Mouse (Mus musculus) heart, postnatal 0 days (tissue): Measurements from ENCODE around the gene Iqcf4. TPM values are rescaled to one million over a fixed set of nuclear protein-coding genes. Genes with fewer than 3 reads are reported as not detected.
"Not testable (repeated sequence)": the region's sequence is repeated elsewhere in the genome, so short reads cannot be mapped to it uniquely, and the experiment has no call there.

Experiments used
- ATAC-seq: fragments of 200-750 bp; cut with Nextera tagmentation; 2 replicates; pipeline ENCODE4 v1.8.0; 2017; ENCODE audit warnings: low read depth, moderate number of reproducible peaks, moderate library complexity; ENCODE audit not compliant: insufficient read depth
- DNase-seq: peaks from one replicate; pipeline ENCODE4 v3.0.0-alpha.2; 2016; ENCODE audit warnings: low spot score
- H3K27ac ChIP-seq: fragments of 300-500 bp; sonication (generic); 2 replicates; pipeline ENCODE4 v1.5.1; 2014; ENCODE audit warnings: low read depth, mild to moderate bottlenecking
- H3K27me3 ChIP-seq: fragments of 300-500 bp; sonication (generic); 2 replicates; pipeline ENCODE4 v1.6.1; 2014; ENCODE audit warnings: low read length, mixed read lengths; ENCODE audit not compliant: control insufficient read depth, insufficient read depth
- H3K36me3 ChIP-seq: fragments of 300-500 bp; sonication (generic); replicated peaks from 2 replicates; pipeline ENCODE4 v1.6.1; 2014; ENCODE audit warnings: low read length, mixed read lengths; ENCODE audit not compliant: control insufficient read depth, insufficient read depth
- H3K4me1 ChIP-seq: fragments of 300-500 bp; sonication (generic); 2 replicates; pipeline ENCODE4 v1.6.1; 2014; ENCODE audit warnings: antibody characterized with exemption; ENCODE audit not compliant: control insufficient read depth, insufficient read depth
- H3K4me2 ChIP-seq: fragments of 300-500 bp; sonication (generic); 2 replicates; pipeline ENCODE4 v1.6.1; 2014; ENCODE audit warnings: low read depth, mild to moderate bottlenecking, low read length, moderate library complexity
- H3K4me3 ChIP-seq: fragments of 300-500 bp; sonication (generic); 2 replicates; pipeline ENCODE4 v1.5.1; 2014; ENCODE audit warnings: low read depth, low read length
- H3K9ac ChIP-seq: fragments of 300-500 bp; sonication (generic); replicated peaks from 2 replicates; pipeline ENCODE4 v1.6.1; 2014; ENCODE audit warnings: low read depth, low read length, mixed read lengths
- H3K9me3 ChIP-seq: fragments of 300-500 bp; sonication (generic); replicated peaks from 2 replicates; pipeline ENCODE4 v1.6.1; 2016; ENCODE audit warnings: low read length; ENCODE audit not compliant: control insufficient read depth
- CTCF ChIP-seq: IDR thresholded peaks from 2 replicates; pipeline ENCODE4 v1.5.1; 2016; ENCODE audit warnings: antibody characterized with exemption, control low read depth, low read depth
- EP300 ChIP-seq: IDR thresholded peaks from 2 replicates; pipeline ENCODE4 v1.6.1; 2016; ENCODE audit warnings: antibody characterized with exemption, low read depth
- WGBS: fragments of 180-500 bp; shearing (Covaris S2); extraction: QIAGEN DNeasy Blood & Tissue Kit; methylation state at CpG from one replicate; pipeline ENCODE4 v1.1.7; 2014; 5-methylcytosine and 5-hydroxymethylcytosine counted together
- polyA plus RNA-seq: library from polyadenylated mRNA; unstranded; fragments of >200 nt; fragmentation: Nextera tagmentation; extraction: Ambion mirVana; gene quantifications from 2 replicates; pipeline ENCODE4 v1.2.1, GENCODE M21; 2015
- total RNA-seq: library from RNA; depleted of rRNA; stranded (reverse); fragments of >200 nt; gene quantifications from 2 replicates; pipeline ENCODE4 v1.2.3, GENCODE M21; 2014; ENCODE audit warnings: low replicate concordance

Gene Iqcf4
- total and polyA plus RNA-seq, 2 experiments from 2014 or later: not detected

- WGBS: 15% methylated on average over 8 of the region's 8 CpGs
These were observed 29.8 kb upstream of the Iqcf4 start for GRCm38 (mm10) chr9:106600546-106600945.

DNA sequence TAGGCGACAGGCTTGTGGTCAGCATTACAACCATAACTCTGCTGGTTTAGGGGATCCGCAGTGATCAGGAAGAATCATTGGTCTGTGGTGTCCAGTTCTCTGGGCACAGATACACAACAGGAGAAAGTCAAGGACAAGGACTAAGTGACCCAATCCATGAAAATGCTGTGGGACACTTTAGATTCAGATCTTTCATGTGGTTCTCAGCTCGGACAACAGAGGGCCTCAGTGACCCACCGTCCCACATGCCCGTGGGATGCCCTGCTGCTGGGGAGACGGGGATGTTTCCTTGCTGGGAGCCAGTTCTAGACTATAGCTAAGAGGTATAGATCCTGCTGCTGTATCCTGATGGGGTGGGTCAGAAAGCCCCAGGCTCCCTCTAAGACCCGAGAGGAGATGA lies 27.7 kb upstream of the Iqcf4 start:
- Histone ChIP-seq H3K4me3 (no peak overlapping the region), H3K4me1 (no peaks in the 10 kb centered on the region), H3K9ac (no peak overlapping the region), H3K4me2 (no peak overlapping the region), H3K9me3 (no peaks in the 10 kb centered on the region), H3K27ac (no peak overlapping the region), H3K27me3 (no peaks in the 10 kb centered on the region), H3K36me3 (no peaks in the 10 kb centered on the region)
- ATAC-seq (no peak), DNase-seq (no peak)
- TF ChIP-seq CTCF (no peak), EP300 (no peak)
- 40% methylated on average over 7 of the region's 7 CpGs for WGBS

More at GRCm38 (mm10) chr9:106600546-106600945, 29.8 kb upstream of the Iqcf4 start:
- H3K9me3 ChIP-seq: no peaks in the 10 kb centered on the region
- no peak overlapping the region for H3K9ac ChIP-seq
- H3K27ac ChIP-seq: no peak overlapping the region
- no peaks in the 10 kb centered on the region for H3K4me1 ChIP-seq
- H3K4me2 ChIP-seq: no peak overlapping the region
- no peak overlapping the region for H3K4me3 ChIP-seq
- H3K36me3 ChIP-seq: no peaks in the 10 kb centered on the region
- DNase-seq (peak; percentile 27), ATAC-seq (no peak)
- no peak for TF ChIP-seq EP300
- peak; percentile 71 for TF ChIP-seq CTCF
- H3K27me3 ChIP-seq: no peaks in the 10 kb centered on the region

GRCm38 (mm10) chr9:106595836-106596235 lies 25.0 kb upstream of the Iqcf4 start:
- Histone ChIP-seq H3K9me3 (no peaks in the 10 kb centered on the region), H3K36me3 (no peaks in the 10 kb centered on the region), H3K9ac (no peak overlapping the region), H3K4me3 (no peak overlapping the region), H3K27ac (no peak overlapping the region), H3K4me2 (no peak overlapping the region), H3K27me3 (no peaks in the 10 kb centered on the region), H3K4me1 (no peaks in the 10 kb centered on the region)
- DNase-seq (no peak), ATAC-seq (no peak)
- 46% methylated on average over 7 of the region's 7 CpGs for WGBS
- TF ChIP-seq CTCF: no peak
- TF ChIP-seq EP300: no peak

- H3K4me1 ChIP-seq, H3K27me3 ChIP-seq, H3K9ac ChIP-seq, DNase-seq, H3K9me3 ChIP-seq, H3K4me2 ChIP-seq, H3K27ac ChIP-seq, H3K36me3 ChIP-seq, ATAC-seq, H3K4me3 ChIP-seq: not testable (repeated sequence)
- WGBS: 6% methylated on average over 4 of the region's 4 CpGs
These were observed 24.6 kb upstream of the Iqcf4 start for GRCm38 (mm10) chr9:106595402-106595801.

GRCm38 (mm10) chr9:106592158-106592557 lies 21.4 kb upstream of the Iqcf4 start:
- no peak overlapping the region for H3K27ac ChIP-seq
- no peak for TF ChIP-seq EP300
- TF ChIP-seq CTCF: no peak
- no peak overlapping the region for H3K9ac ChIP-seq
- no peak overlapping the region for H3K4me2 ChIP-seq
- no peak for DNase-seq
- H3K4me3 ChIP-seq: no peak overlapping the region
- WGBS: 85% methylated on average over 5 of the region's 5 CpGs
- H3K4me1 ChIP-seq: no peaks in the 10 kb centered on the region
- no peaks in the 10 kb centered on the region for H3K27me3 ChIP-seq
- H3K9me3 ChIP-seq: no peaks in the 10 kb centered on the region
- no peaks in the 10 kb centered on the region for H3K36me3 ChIP-seq
- no peak for ATAC-seq

GRCm38 (mm10) chr9:106582552-106582951 lies 11.8 kb upstream of the Iqcf4 start:
- Histone ChIP-seq H3K4me3 (no peak overlapping the region), H3K27me3 (no peaks in the 10 kb centered on the region), H3K36me3 (no peaks in the 10 kb centered on the region), H3K9ac (no peak overlapping the region), H3K9me3 (0 out of 2 replicates have a peak, but pooled peaks cover 4% of the 10 kb centered on the region), H3K4me2 (no peak overlapping the region), H3K4me1 (no peaks in the 10 kb centered on the region), H3K27ac (no peak overlapping the region)
- TF ChIP-seq CTCF (no peak), EP300 (no peak)
- WGBS: 44% methylated on average over 1 of the region's 1 CpGs
- ATAC-seq: no peak
- DNase-seq: no peak
